8 mouse cellular contexts compared by ENCODE assay signal in genomic region chr16:18582426-18583148, GRCm38 (mm10). TPM values are rescaled to one million over a fixed set of nuclear protein-coding genes. Genes with fewer than 3 reads are reported as not detected.
DNase-seq lines count a peak whose midpoint lies in the region; ATAC-seq and TF ChIP-seq lines count a peak whose summit lies in the region.

No protein-coding gene starts in this region.

- H3K4me1 ChIP-seq in heart, embryonic 16.5 days (ENCODE audit: control insufficient read depth, insufficient read depth, low read length): peaks cover 21% of the 10 kb centered on the region
- peaks cover 19% of the 10 kb centered on the region for H3K4me1 ChIP-seq in liver, postnatal 0 days (ENCODE audit: insufficient read depth)

- peak overlapping the region; percentile 24; the same call in 1 of the 2 replicates for H3K9ac ChIP-seq in heart, embryonic 16.5 days (ENCODE audit: low read length)
- no peak overlapping the region for H3K9ac ChIP-seq in liver, postnatal 0 days (replicated peaks)

- peaks cover 79% of the 10 kb centered on the region for H3K27me3 ChIP-seq in heart, embryonic 16.5 days (ENCODE audit: control insufficient read depth, insufficient read depth, low read length)
- H3K27me3 ChIP-seq in liver, postnatal 0 days (ENCODE audit: insufficient read depth, low read length): peaks cover 89% of the 10 kb centered on the region

- peak overlapping the region; percentile 68 for H3K4me2 ChIP-seq in heart, embryonic 16.5 days (ENCODE audit: low read depth, low read length)
- peak overlapping the region; percentile 65 for H3K4me2 ChIP-seq in liver, postnatal 0 days (ENCODE audit: low read depth, low read length)

- ATAC-seq in heart, embryonic 16.5 days (replicated peaks; ENCODE audit: extremely low read depth, insufficient read depth, low FRiP score): no peak
- ATAC-seq in liver, postnatal 0 days: no peak

- peak overlapping the region; percentile 69 for H3K4me3 ChIP-seq in gastrocnemius, adult 2 months
- peak overlapping the region; percentile 53 for H3K4me3 ChIP-seq in heart, embryonic 16.5 days (ENCODE audit: low read length)
- H3K4me3 ChIP-seq in liver, postnatal 0 days (ENCODE audit: low read depth, low read length): peak overlapping the region; percentile 37

- intact Hi-C loops in gastrocnemius, adult 2 months (cut with DNase I): no loop called here

- H3K9me3 ChIP-seq in heart, embryonic 16.5 days (replicated peaks; ENCODE audit: control insufficient read depth, low read length): no peaks in the 10 kb centered on the region
- H3K9me3 ChIP-seq in liver, postnatal 0 days (ENCODE audit: low read length): no peaks in the 10 kb centered on the region

- peak; percentile 27 for DNase-seq in gastrocnemius, adult 2 months
- no peak for DNase-seq in gastrocnemius, adult 8-10 months (ENCODE audit: low spot score in 2 of 2)
- peak; percentile 34 for DNase-seq in ES-CJ7 (ENCODE audit: low read depth, low spot score)
- DNase-seq in liver, postnatal 0 days: no peak
- DNase-seq in ovary, postnatal 14 days (ENCODE audit: low spot score): no peak
- no peak for DNase-seq in c-Kit-positive CD71-positive TER-119-positive erythroid progenitor cells, embryonic 14.5 days (ENCODE audit: low spot score)
- no peak for DNase-seq in adrenal gland, adult 8-10 months

- H3K27ac ChIP-seq in gastrocnemius, adult 2 months: no peak overlapping the region
- no peak overlapping the region for H3K27ac ChIP-seq in heart, embryonic 16.5 days (ENCODE audit: low read length)
- no peak overlapping the region for H3K27ac ChIP-seq in liver, postnatal 0 days (ENCODE audit: low read depth)

- H3K36me3 ChIP-seq in heart, embryonic 16.5 days (ENCODE audit: control insufficient read depth, insufficient read depth): no peaks in the 10 kb centered on the region
- no peaks in the 10 kb centered on the region for H3K36me3 ChIP-seq in liver, postnatal 0 days (replicated peaks; ENCODE audit: insufficient read depth, low read length)

- TF ChIP-seq CTCF in gastrocnemius, adult 2 months (IDR thresholded peaks at IDR 0.05): no peak
- TF ChIP-seq CTCF in liver, postnatal 0 days (IDR thresholded peaks at IDR 0.05; ENCODE audit: low read depth): no peak

- no peak for TF ChIP-seq EP300 in liver, postnatal 0 days (IDR thresholded peaks at IDR 0.05; ENCODE audit: low read depth)

- WGBS in heart, embryonic 16.5 days: 4% methylated on average over 61 of the region's 67 CpGs
- 2% methylated on average over 61 of the region's 67 CpGs for WGBS in liver, postnatal 0 days (ENCODE audit: insufficient replicate concordance)

RNA-seq across cellular contexts. Expression of gene Tbx1, which starts 7.9 kb away (rescaled TPM):
- total RNA-seq in gastrocnemius, adult 2 months (2021): 1 to 10 TPM; 1.2 to 4.7 TPM
- 1 to 10 TPM; 3.0 to 5.8 (median 3.9) TPM for total RNA-seq in gastrocnemius, adult 8-10 months (2022)
- 0.47 and 1.5 TPM in 2 replicates for polyA plus RNA-seq in heart, embryonic 16.5 days (2015; fragmentation: Nextera tagmentation; extraction: Ambion mirVana)
- 0.40 TPM in 1 of 2 replicates, not detected in the other for polyA plus RNA-seq in liver, postnatal 0 days (2015; fragmentation: Nextera tagmentation; extraction: Ambion mirVana)
- not detected for total RNA-seq in adrenal gland, adult 8-10 months (2022)

RNA-seq across cellular contexts. Expression of gene Gp1bb, which starts 39.6 kb away (rescaled TPM):
- not detected for total RNA-seq in gastrocnemius, adult 2 months (2021)
- not detected for total RNA-seq in gastrocnemius, adult 8-10 months (2022)
- polyA plus RNA-seq in heart, embryonic 16.5 days (2015; fragmentation: Nextera tagmentation; extraction: Ambion mirVana): 2.4 and 3.4 TPM in 2 replicates
- 55.8 and 56.5 TPM in 2 replicates for polyA plus RNA-seq in liver, postnatal 0 days (2015; fragmentation: Nextera tagmentation; extraction: Ambion mirVana)
- total RNA-seq in adrenal gland, adult 8-10 months (2022): not detected

RNA-seq across cellular contexts. Expression of gene Gm49601, which starts 43.6 kb away (rescaled TPM):
- 1 to 10 TPM in 1 of 2 experiments, under 1 TPM in 1; 0.61 to 1.1 TPM for total RNA-seq in gastrocnemius, adult 2 months (2021)
- total RNA-seq in gastrocnemius, adult 8-10 months (2022): under 1 TPM in 3 of 4 experiments, not detected in 1; 0.29 to 0.48 (median 0.47) TPM
- 0.63 and 0.66 TPM in 2 replicates for polyA plus RNA-seq in heart, embryonic 16.5 days (2015; fragmentation: Nextera tagmentation; extraction: Ambion mirVana)
- 0.32 TPM in 1 of 2 replicates, not detected in the other for polyA plus RNA-seq in liver, postnatal 0 days (2015; fragmentation: Nextera tagmentation; extraction: Ambion mirVana)
- total RNA-seq in adrenal gland, adult 8-10 months (2022): 1 to 10 TPM; 3.6 to 8.5 (median 5.6) TPM

RNA-seq across cellular contexts. Expression of gene Sept5, which starts 47.2 kb away (rescaled TPM):
- 1 to 10 TPM; 3.1 to 6.1 TPM for total RNA-seq in gastrocnemius, adult 2 months (2021)
- 1 to 10 TPM; 1.7 to 2.7 (median 2.3) TPM for total RNA-seq in gastrocnemius, adult 8-10 months (2022)
- polyA plus RNA-seq in heart, embryonic 16.5 days (2015; fragmentation: Nextera tagmentation; extraction: Ambion mirVana): 8.4 and 8.5 TPM in 2 replicates
- 3.0 and 3.2 TPM in 2 replicates for polyA plus RNA-seq in liver, postnatal 0 days (2015; fragmentation: Nextera tagmentation; extraction: Ambion mirVana)
- total RNA-seq in adrenal gland, adult 8-10 months (2022): 10 to 100 TPM in 3 of 4 experiments, 1 to 10 TPM in 1; 8.5 to 18.5 (median 12.0) TPM

Comparison
In these comparisons a context has a peak if more than half of its experiments do, and no peak if none do; other contexts are left out.
1. DNase-seq: peak in gastrocnemius, adult 2 months (single experiment) and ES-CJ7 (single experiment); none in gastrocnemius, adult 8-10 months (0 of 2), liver, postnatal 0 days (single experiment), ovary, postnatal 14 days (single experiment), c-Kit-positive CD71-positive TER-119-positive erythroid progenitor cells, embryonic 14.5 days (single experiment) and adrenal gland, adult 8-10 months (single experiment).
2. Peak in every context shown above with its lines, with median percentiles within 50 percentile points of each other: H3K4me3 ChIP-seq.